Mouse (Mus musculus) cortical plate, adult 2 months (tissue): ENCODE measurements around the gene Fras1.

Source experiments
- CTCF ChIP-seq: fragments of 200-500 bp; IDR thresholded peaks from 2 replicates; pipeline ENCODE4 v1.5.1; 2011; ENCODE audit warnings: mild to moderate bottlenecking, control low read depth, low read length; ENCODE audit not compliant: insufficient read depth; ENCODE audit errors: extremely low read depth
- POLR2A ChIP-seq: fragments of 200-500 bp; IDR thresholded peaks from 2 replicates; pipeline ENCODE4 v1.6.1; 2011; ENCODE audit warnings: mild to moderate bottlenecking, low read length, control low read depth; ENCODE audit not compliant: insufficient read depth; ENCODE audit errors: extremely low read depth

GRCm38 (mm10) chr5:96578705-96579104 lies 204.9 kb downstream of the Fras1 start:
- TF ChIP-seq CTCF (no peak), POLR2A (no peak)
